Mouse (Mus musculus): ENCODE results near the gene Kcnk4.

The Kcnk4 gene

DNA sequence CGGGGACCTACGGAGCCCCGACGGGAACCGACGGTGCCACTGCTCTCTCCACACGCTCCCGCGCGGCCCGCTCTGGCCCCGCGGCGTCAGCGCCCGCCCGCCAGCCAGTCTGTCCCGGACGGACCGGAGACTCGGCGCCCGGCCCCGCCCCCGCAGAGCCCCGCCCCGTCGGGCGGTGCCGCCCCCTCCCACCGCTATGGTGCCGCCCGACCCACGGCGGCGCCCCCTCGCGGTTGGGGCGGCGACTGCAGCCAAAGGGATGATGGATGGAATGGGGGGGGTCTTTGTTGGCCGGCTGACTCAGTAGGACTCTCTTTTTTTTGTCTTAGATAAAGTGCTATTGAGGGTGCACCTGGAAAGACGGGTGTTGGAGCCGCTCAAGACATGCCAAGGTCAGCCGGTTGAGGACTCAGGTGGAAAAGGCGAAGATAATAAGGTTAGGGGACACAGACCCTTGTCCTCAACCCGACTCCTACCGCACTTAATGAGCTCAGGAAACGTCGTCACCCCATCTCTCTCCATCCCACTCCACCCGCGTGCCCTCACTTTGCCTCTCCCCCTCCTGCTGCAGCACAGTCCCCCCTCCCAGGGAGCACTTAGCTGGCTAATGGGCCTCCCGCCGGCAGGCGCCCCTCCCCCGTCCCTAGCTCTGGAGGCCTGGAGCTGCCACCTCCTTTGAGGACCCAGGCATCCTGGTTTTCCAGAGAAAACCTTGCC, 35.5 kb upstream of the Kcnk4 start:
- in situ Hi-C loops (cut with MboI, MseI): loop anchor here in 1 of 2 experiments (5.0 kb wide), 1 partner anchor 48 kb away; the partner anchor contains the start of gene Esrra

DNA sequence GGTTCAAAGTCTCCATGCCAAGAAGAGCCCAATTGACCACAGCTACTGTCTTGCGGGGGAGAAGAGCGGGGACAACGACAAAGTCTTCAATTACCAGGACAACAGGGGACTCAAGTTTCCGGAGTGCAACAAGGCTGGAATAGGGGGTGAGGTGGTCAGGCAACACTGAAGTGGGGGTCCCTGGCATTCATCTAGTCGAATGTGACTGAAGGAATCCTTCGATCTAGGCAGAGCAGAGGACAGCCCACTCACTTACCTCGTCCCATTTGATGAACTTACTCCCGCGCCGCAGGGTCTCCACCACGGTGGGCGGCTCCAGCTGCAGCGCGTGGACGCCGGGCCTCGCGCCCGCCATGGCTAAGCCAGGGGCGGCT, 35.0 kb upstream of the Kcnk4 start:
- in situ Hi-C loops (cut with MboI, MseI): no loop called here

GRCm38 (mm10) chr19:6968491-6969271, 34.4 kb upstream of the Kcnk4 start:
- in situ Hi-C loops (cut with MboI, MseI): no loop called here

DNA sequence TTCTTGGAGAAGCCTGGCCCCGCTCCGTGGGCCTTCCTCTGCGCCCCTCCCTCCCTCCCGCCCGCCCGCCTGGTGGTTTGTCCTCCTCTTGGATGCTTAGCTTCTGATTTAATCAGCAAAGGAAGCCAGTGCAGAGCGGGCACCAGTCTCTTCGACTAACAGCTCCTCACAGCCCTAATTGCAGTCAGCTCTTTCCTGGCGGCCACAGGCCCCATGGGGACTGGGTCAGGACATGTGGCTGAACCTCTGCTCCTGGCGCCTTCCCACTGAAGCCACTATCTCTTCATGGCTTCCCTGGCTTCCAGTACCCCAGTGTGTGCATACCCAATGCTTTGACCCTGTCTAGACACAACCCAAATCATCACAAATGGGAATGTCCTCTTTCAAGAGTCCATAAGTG, 22.1 kb upstream of the Kcnk4 start:
- in situ Hi-C loops (cut with MboI, MseI): loop anchor here in 1 of 2 experiments (10.0 kb wide), 1 partner anchor 552 kb away; no protein-coding TSS in a partner anchor

DNA sequence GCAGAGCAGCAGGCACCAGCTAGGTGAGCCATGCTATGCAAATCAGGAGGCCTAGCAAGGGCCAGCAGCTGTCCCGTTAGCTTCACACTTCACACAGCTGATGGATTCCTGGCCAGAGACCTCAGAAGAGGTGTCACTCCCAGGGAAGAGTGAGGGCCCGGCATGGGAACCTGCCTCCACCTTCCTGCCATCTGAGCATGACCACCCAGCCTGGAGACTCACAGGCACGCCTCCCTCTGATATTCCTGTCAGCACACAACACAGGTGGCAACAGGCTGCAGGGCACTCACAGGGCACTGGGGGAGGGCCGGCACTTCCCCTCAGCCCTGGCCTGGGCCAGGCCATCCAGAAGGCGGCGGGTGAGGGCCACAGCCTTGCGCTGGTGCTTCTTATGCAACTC, 21.1 kb upstream of the Kcnk4 start:
- in situ Hi-C loops (cut with MboI, MseI): loop anchor here in 1 of 2 experiments (10.0 kb wide), 1 partner anchor 551 kb away; no protein-coding TSS in a partner anchor

- in situ Hi-C loops (cut with MboI, MseI): loop anchor here in 1 of 2 experiments (10.0 kb wide), 1 partner anchor 549 kb away; no protein-coding TSS in a partner anchor
Observed at GRCm38 (mm10) chr19:6954046-6954445, 19.7 kb upstream of the Kcnk4 start.

DNA sequence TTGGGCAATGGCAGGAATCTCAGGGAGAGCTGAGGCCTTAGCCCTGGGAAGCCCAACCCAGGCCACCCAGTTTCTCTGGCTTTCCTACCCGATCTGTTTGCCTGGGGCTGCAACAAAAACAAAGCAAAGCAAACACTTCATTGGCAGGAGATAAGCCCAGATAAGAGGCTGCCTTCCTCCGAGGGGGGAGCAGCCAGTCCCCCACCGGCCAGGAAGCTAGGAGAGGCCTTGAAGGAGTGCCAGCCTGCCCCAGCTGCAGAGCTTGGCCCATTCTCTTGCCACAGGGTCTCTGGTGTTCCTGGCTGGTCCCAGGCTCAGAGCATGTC, 18.4 kb upstream of the Kcnk4 start:
- in situ Hi-C loops (cut with MboI, MseI): loop anchor here in 1 of 2 experiments (10.0 kb wide), 1 partner anchor 548 kb away; no protein-coding TSS in a partner anchor

GRCm38 (mm10) chr19:6951994-6952711, 17.8 kb upstream of the Kcnk4 start:
- in situ Hi-C loops (cut with MboI, MseI): loop anchor here in 1 of 2 experiments (10.0 kb wide), 1 partner anchor 547 kb away; no protein-coding TSS in a partner anchor

- in situ Hi-C loops (cut with MboI, MseI): loop anchor here in 1 of 2 experiments (10.0 kb wide), 1 partner anchor 547 kb away; no protein-coding TSS in a partner anchor
Observed at GRCm38 (mm10) chr19:6951381-6951968, 17.2 kb upstream of the Kcnk4 start.

- in situ Hi-C loops (cut with MboI, MseI): loop anchor here in 1 of 2 experiments (10.0 kb wide), 1 partner anchor 546 kb away; no protein-coding TSS in a partner anchor
Observed at GRCm38 (mm10) chr19:6950613-6951153, 16.4 kb upstream of the Kcnk4 start.

- in situ Hi-C loops (cut with MboI, MseI): loop anchor here (5.0 to 10.0 kb wide), 2 partner anchors 263 to 545 kb away; no protein-coding TSS in a partner anchor
Observed at GRCm38 (mm10) chr19:6949951-6950350, 15.6 kb upstream of the Kcnk4 start.

GRCm38 (mm10) chr19:6949532-6949931, 15.2 kb upstream of the Kcnk4 start:
- in situ Hi-C loops (cut with MboI, MseI): loop anchor here in 1 of 2 experiments (5.0 kb wide), 1 partner anchor 262 kb away; no protein-coding TSS in a partner anchor

- in situ Hi-C loops (cut with MboI, MseI): loop anchor here in 1 of 2 experiments (5.0 kb wide), 1 partner anchor 261 kb away; no protein-coding TSS in a partner anchor
Observed at GRCm38 (mm10) chr19:6948186-6948585, 13.9 kb upstream of the Kcnk4 start.

GRCm38 (mm10) chr19:6947742-6948141, 13.4 kb upstream of the Kcnk4 start:
- in situ Hi-C loops (cut with MboI, MseI): loop anchor here in 1 of 2 experiments (5.0 kb wide), 1 partner anchor 260 kb away; no protein-coding TSS in a partner anchor

- in situ Hi-C loops (cut with MboI, MseI): no loop called here
Observed at GRCm38 (mm10) chr19:6943709-6944108, 9.4 kb upstream of the Kcnk4 start.

- in situ Hi-C loops (cut with MboI, MseI): no loop called here
Observed at GRCm38 (mm10) chr19:6942764-6943163, 8.4 kb upstream of the Kcnk4 start.

DNA sequence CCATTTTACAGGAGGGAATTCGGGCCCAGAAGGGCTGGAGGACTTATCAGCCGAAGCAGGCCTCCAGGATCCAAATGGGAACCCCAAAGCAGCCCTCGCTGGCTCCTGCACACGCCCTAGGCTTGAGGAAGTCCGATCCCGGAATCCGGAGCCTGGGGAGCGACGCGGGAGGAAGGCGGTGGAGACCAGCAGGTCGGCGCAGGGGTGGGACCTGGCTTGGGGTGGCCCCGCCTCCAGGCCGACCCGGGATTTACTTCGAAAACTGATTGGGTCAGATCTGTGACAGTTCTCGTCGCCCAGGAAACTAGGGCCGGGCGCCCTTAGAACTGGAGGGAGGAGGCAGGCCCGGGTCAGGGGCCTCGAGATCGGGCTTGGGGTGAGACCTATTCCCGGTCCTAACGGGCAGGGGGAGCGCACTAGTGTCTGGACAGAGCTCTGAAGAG, 8.0 kb upstream of the Kcnk4 start, which contains the start of gene Gpr137:
Gpr137 (minus strand) TSS at position 232 of the 443 bp plus-strand sequence.
- in situ Hi-C loops (cut with MboI, MseI): no loop called here

GRCm38 (mm10) chr19:6941372-6942248, 7.3 kb upstream of the Kcnk4 start, which contains the start of gene Bad:
Gene Bad (plus strand): TSS chr19:6941861.
- in situ Hi-C loops (cut with MboI, MseI): no loop called here

All from T-helper 17 cell (primary cell).